Mouse (Mus musculus): ENCODE measurements around the gene 1810049J17Rik. TPM values are rescaled to one million over a fixed set of nuclear protein-coding genes. Genes with fewer than 3 reads are reported as not detected.
A peak's percentile ranks its signal among the peaks of the same experiment; 100 is the strongest.

The 1810049J17Rik gene
- polyA plus RNA-seq, 1 experiment from 2014 or later: 1.1 TPM

DNA sequence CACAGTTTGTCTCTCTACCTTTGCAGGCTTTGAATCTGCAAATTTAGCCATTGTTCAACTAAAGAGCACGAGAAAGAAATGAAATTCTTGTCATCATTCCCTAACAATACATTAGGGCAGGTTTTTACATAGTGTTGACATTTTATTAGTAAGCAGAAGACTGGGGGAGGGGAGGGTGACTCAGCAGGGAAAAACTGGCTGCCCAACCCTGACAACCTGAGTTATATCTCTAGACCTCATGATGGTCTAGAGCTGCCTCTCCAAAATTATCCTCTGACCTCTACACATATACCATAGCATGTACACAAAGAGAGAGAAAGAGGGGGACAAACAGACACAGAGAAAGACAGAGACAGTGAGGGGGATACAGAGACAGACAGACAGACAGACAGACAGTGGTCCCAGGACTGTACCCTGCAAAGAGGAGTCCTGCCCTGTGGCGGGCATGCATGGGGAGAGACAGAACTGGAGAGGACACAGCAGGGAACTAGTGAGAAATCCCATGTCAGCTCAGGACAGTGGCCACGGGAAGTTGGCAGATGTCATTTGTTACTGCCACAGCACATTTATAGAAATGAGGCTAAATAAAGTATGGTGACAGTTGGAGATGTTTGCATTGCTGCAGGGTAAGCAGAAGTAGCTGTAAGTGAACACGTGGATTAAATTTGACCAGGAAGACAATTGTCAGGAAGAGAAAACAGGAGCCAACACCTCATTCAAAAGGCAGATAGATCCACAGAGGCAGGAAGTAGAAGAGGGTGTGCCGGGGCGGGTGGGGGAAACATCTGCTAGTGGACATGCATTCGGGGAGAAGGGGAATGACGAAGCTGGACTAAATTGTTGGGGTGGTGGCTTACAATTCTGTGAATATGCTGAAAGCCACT lies 15.3 kb downstream of the 1810049J17Rik start:
- Histone ChIP-seq H3K27ac (ENCODE audit: low read depth, low read length) (no peak overlapping the region), H3K9ac (ENCODE audit: low read depth, low read length) (no peak overlapping the region), H3K9me3 (ENCODE audit: control insufficient read depth, low read length) (no peaks in the 10 kb centered on the region), H3K4me2 (ENCODE audit: low read length) (no peak overlapping the region), H3K4me1 (ENCODE audit: control insufficient read depth, insufficient read depth, low read depth, low read length) (no peaks in the 10 kb centered on the region), H3K4me3 (ENCODE audit: low read length) (no peak overlapping the region), H3K36me3 (ENCODE audit: control insufficient read depth, insufficient read depth, low read length) (no peaks in the 10 kb centered on the region), H3K27me3 (replicated peaks; ENCODE audit: control insufficient read depth, insufficient read depth, low read length) (no peaks in the 10 kb centered on the region)
- 63% methylated on average over 8 of the region's 8 CpGs for WGBS
- ATAC-seq: no peak

DNA sequence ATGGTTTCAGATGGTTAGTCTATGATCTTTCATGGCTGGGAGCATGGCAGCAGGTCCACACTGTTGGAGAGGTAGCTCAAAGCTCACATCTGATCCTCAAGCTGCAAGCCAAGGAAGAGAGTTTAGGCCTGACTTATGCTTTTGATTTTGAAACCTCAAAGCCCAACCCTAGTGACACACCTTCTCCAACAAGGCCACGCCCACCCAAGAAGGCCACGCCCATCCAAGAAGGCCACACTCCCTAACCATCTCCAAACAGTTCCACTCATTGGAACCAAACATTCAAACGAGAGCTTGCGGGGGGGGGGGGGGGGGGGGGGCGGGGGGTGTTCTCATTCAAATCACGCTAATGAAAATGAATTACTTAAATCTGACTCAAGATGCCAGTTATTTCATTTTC lies 19.9 kb downstream of the 1810049J17Rik start:
- Histone ChIP-seq H3K9ac (ENCODE audit: low read depth, low read length) (no peak overlapping the region), H3K4me3 (ENCODE audit: low read length) (no peak overlapping the region), H3K9me3 (ENCODE audit: control insufficient read depth, low read length) (no peaks in the 10 kb centered on the region), H3K36me3 (ENCODE audit: control insufficient read depth, insufficient read depth, low read length) (no peaks in the 10 kb centered on the region), H3K4me1 (ENCODE audit: control insufficient read depth, insufficient read depth, low read depth, low read length) (no peaks in the 10 kb centered on the region), H3K27me3 (replicated peaks; ENCODE audit: control insufficient read depth, insufficient read depth, low read length) (no peaks in the 10 kb centered on the region), H3K4me2 (ENCODE audit: low read length) (no peak overlapping the region), H3K27ac (ENCODE audit: low read depth, low read length) (no peak overlapping the region)
- no peak for ATAC-seq
- 85% methylated on average over 4 of the region's 6 CpGs for WGBS

DNA sequence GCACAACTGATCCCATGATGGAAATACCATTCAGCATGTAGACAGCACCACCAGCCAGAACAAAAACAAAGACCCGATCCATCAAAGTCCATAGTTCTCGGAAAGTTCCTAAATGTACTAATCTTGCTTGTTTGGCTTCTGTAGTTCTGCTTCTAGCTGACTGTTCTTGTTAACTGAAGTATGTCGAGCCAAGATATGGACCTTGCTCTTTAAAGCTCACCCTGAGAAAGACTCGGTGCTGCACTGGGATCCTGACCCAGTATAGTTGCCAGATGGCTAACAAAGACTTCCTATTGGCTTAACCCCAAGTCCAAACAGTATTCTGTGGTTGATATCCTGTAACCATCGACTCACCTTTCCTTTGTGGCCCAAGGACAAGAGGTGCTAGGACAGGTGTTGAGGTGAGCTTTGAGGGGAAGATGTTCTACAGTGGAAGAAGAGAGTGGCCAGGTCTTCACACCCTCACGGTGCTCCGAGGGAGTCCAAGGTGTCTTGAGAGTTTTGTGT lies 23.4 kb downstream of the 1810049J17Rik start:
- no peaks in the 10 kb centered on the region for H3K36me3 ChIP-seq (ENCODE audit: control insufficient read depth, insufficient read depth, low read length)
- H3K9me3 ChIP-seq (ENCODE audit: control insufficient read depth, low read length): no peaks in the 10 kb centered on the region
- 90% methylated on average over 7 of the region's 7 CpGs for WGBS
- no peak overlapping the region for H3K4me3 ChIP-seq (ENCODE audit: low read length)
- H3K27ac ChIP-seq (ENCODE audit: low read depth, low read length): no peak overlapping the region
- H3K4me2 ChIP-seq (ENCODE audit: low read length): no peak overlapping the region
- ATAC-seq: no peak
- H3K4me1 ChIP-seq (ENCODE audit: control insufficient read depth, insufficient read depth, low read depth, low read length): no peaks in the 10 kb centered on the region
- H3K9ac ChIP-seq (ENCODE audit: low read depth, low read length): no peak overlapping the region
- H3K27me3 ChIP-seq (replicated peaks; ENCODE audit: control insufficient read depth, insufficient read depth, low read length): no peaks in the 10 kb centered on the region

DNA sequence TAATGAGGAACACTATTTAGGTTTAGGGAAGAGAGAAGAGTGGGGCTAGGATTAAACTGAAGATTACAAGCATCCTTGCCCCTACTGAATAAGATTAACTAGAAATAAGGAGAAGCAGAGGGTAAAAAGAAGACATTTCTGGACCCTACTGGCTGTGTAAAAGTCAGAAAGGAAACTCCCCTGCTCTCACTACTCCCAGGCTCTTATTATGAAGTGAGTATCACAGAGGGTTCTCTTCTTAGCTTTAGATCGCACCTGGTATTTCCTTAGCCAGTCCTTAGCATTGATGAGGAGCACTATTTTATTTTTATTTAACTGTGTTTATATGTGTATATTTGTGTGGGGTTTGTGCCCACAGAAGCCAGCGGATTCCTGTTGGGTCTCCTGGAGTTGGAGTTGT lies 25.5 kb downstream of the 1810049J17Rik start:
- H3K36me3 ChIP-seq (ENCODE audit: control insufficient read depth, insufficient read depth, low read length): no peaks in the 10 kb centered on the region
- H3K4me2 ChIP-seq (ENCODE audit: low read length): no peak overlapping the region
- ATAC-seq: no peak
- no peaks in the 10 kb centered on the region for H3K9me3 ChIP-seq (ENCODE audit: control insufficient read depth, low read length)
- H3K4me1 ChIP-seq (ENCODE audit: control insufficient read depth, insufficient read depth, low read depth, low read length): no peaks in the 10 kb centered on the region
- H3K27me3 ChIP-seq (replicated peaks; ENCODE audit: control insufficient read depth, insufficient read depth, low read length): no peaks in the 10 kb centered on the region
- H3K9ac ChIP-seq (ENCODE audit: low read depth, low read length): no peak overlapping the region
- 75% methylated on average over 2 of the region's 2 CpGs for WGBS
- H3K4me3 ChIP-seq (ENCODE audit: low read length): no peak overlapping the region
- H3K27ac ChIP-seq (ENCODE audit: low read depth, low read length): no peak overlapping the region

DNA sequence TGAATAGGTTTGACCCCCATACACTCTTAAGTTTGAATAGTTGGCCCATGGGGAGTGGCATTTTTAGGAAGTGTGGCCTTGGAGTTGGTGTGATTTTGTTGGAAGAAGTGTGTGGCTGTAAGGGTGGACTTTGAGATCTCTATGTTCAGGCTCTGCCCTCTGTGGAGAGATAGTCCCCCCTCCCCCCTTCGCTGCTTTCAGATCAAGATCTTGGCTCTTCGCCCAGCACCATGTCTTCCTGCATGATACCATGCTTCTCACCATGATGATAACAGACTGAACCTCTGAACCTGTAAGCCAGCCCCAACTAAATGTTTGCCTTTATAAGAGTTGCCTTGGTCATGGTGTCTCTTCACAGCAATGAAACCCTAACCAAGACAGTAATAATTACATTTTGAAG lies 29.9 kb downstream of the 1810049J17Rik start:
- H3K27me3 ChIP-seq (replicated peaks; ENCODE audit: control insufficient read depth, insufficient read depth, low read length): no peaks in the 10 kb centered on the region
- no peak overlapping the region for H3K27ac ChIP-seq (ENCODE audit: low read depth, low read length)
- no peaks in the 10 kb centered on the region for H3K36me3 ChIP-seq (ENCODE audit: control insufficient read depth, insufficient read depth, low read length)
- no peak for ATAC-seq
- no peaks in the 10 kb centered on the region for H3K4me1 ChIP-seq (ENCODE audit: control insufficient read depth, insufficient read depth, low read depth, low read length)
- H3K9ac ChIP-seq (ENCODE audit: low read depth, low read length): no peak overlapping the region
- 97% methylated on average over 2 of the region's 2 CpGs for WGBS
- no peaks in the 10 kb centered on the region for H3K9me3 ChIP-seq (ENCODE audit: control insufficient read depth, low read length)
- no peak overlapping the region for H3K4me2 ChIP-seq (ENCODE audit: low read length)
- no peak overlapping the region for H3K4me3 ChIP-seq (ENCODE audit: low read length)

DNA sequence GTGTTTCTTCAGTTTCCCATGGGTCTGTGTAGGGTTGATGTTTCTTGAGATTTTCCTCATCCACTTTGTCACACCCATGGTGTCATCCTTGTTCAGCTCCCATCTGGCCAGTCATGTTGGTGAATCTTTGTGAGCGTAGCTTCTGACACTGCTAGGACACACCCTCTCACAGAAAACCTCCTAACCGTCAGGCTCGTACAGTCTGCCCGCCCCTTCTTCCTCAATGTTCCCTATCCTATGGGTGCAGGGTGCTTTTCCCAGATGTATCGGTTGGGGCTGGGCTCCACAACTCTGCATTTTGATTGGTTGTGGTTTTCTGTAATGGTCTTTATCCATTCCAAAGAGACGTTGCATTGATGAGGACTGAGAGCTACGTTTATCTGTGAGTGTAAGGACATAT lies 31.4 kb downstream of the 1810049J17Rik start:
- no peaks in the 10 kb centered on the region for H3K9me3 ChIP-seq (ENCODE audit: control insufficient read depth, low read length)
- no peaks in the 10 kb centered on the region for H3K27me3 ChIP-seq (replicated peaks; ENCODE audit: control insufficient read depth, insufficient read depth, low read length)
- H3K27ac ChIP-seq (ENCODE audit: low read depth, low read length): no peak overlapping the region
- no peak overlapping the region for H3K9ac ChIP-seq (ENCODE audit: low read depth, low read length)
- WGBS: 84% methylated on average over 7 of the region's 7 CpGs
- ATAC-seq: no peak
- no peak overlapping the region for H3K4me3 ChIP-seq (ENCODE audit: low read length)
- no peak overlapping the region for H3K4me2 ChIP-seq (ENCODE audit: low read length)
- H3K36me3 ChIP-seq (ENCODE audit: control insufficient read depth, insufficient read depth, low read length): no peaks in the 10 kb centered on the region
- H3K4me1 ChIP-seq (ENCODE audit: control insufficient read depth, insufficient read depth, low read depth, low read length): no peaks in the 10 kb centered on the region

DNA sequence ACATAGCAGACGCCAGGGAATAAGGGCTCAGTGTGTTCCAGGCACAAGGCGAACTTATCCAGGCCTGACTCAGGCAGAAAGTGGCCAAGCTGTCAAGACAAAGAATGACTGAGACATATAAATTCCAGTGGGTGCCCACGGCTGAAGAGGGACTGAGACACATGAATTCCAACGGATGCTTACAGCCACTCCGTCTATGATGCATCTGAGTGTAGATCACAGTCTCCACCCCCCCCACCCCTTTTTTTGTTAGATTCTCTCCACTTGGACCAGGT lies 36.2 kb downstream of the 1810049J17Rik start:
- 78% methylated on average over 5 of the region's 5 CpGs for WGBS
- no peaks in the 10 kb centered on the region for H3K27me3 ChIP-seq (replicated peaks; ENCODE audit: control insufficient read depth, insufficient read depth, low read length)

DNA sequence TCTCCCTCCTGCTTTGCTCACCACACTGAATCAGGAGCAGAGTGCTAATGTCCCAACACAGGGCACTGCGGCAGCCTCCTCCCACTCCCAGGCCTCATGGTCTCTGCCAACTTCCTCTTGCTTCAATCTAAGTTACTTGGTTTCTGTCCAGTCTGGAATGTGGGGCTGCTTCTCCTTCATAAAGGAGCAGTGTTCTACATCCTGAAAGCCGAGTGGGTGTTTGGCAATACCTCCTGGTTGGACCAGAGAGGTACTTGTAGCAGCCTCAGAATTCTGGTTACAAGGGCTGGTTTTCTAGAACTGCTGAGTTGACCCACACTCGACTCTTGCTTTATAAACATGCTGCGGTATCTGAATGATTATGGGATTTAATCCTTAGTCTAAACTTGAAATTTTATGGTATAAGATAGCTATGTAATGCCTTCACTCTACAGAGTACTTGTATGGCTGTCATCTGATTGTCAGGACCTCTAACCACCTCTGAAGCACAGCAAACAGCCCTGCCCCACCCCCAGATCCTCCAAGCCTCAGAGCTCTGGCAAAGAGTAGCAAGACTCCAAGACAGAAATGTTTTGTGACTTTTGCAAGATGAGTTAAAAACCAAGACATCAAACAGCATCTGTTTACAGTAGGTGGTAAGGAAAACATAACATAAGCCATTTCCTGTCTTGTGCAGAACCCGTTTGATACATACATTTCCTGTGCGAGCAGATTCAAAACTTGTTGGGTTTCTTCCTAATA lies 36.7 kb downstream of the 1810049J17Rik start:
- H3K27ac ChIP-seq (ENCODE audit: low read depth, low read length): no peak overlapping the region
- ATAC-seq: peak; percentile 85
- 79% methylated on average over 6 of the region's 6 CpGs for WGBS

More for the DNA sequence above, 36.2 kb downstream of the 1810049J17Rik start:
- Histone ChIP-seq H3K4me1 (ENCODE audit: control insufficient read depth, insufficient read depth, low read depth, low read length) (no peaks in the 10 kb centered on the region), H3K4me2 (ENCODE audit: low read length) (no peak overlapping the region), H3K27ac (ENCODE audit: low read depth, low read length) (no peak overlapping the region), H3K9me3 (ENCODE audit: control insufficient read depth, low read length) (no peaks in the 10 kb centered on the region), H3K36me3 (ENCODE audit: control insufficient read depth, insufficient read depth, low read length) (no peaks in the 10 kb centered on the region), H3K9ac (ENCODE audit: low read depth, low read length) (no peak overlapping the region), H3K4me3 (ENCODE audit: low read length) (no peak overlapping the region)
- no peak for ATAC-seq

DNA sequence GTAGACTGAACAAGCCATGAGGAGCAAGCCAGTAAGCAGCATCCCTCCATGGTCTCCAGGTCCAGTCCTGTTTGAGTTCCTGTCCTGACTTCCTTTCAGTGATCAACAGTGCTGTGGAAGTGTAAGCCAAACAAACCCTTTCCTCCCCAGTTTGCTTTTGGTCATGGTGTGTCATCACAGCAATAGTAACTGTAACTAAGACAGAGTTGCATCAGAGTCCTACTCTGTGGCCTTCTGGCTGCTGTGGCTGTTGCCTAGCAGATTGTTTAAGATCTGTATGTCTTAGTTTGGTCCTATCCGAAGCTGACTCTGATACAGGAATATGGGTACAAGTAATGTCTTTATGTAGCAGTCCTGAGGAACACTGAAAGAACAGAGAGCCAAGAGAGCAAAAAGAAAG lies 41.9 kb downstream of the 1810049J17Rik start:
- Histone ChIP-seq H3K36me3 (ENCODE audit: control insufficient read depth, insufficient read depth, low read length) (no peaks in the 10 kb centered on the region), H3K27ac (ENCODE audit: low read depth, low read length) (no peak overlapping the region), H3K4me1 (ENCODE audit: control insufficient read depth, insufficient read depth, low read depth, low read length) (no peaks in the 10 kb centered on the region), H3K4me2 (ENCODE audit: low read length) (no peak overlapping the region), H3K27me3 (replicated peaks; ENCODE audit: control insufficient read depth, insufficient read depth, low read length) (no peaks in the 10 kb centered on the region), H3K4me3 (ENCODE audit: low read length) (no peak overlapping the region), H3K9me3 (ENCODE audit: control insufficient read depth, low read length) (no peaks in the 10 kb centered on the region), H3K9ac (ENCODE audit: low read depth, low read length) (no peak overlapping the region)
- no peak for ATAC-seq
- 95% methylated on average over 1 of the region's 1 CpGs for WGBS

More for the DNA sequence above, 36.7 kb downstream of the 1810049J17Rik start:
- H3K36me3 ChIP-seq (ENCODE audit: control insufficient read depth, insufficient read depth, low read length): no peaks in the 10 kb centered on the region
- no peak overlapping the region for H3K4me3 ChIP-seq (ENCODE audit: low read length)
- no peaks in the 10 kb centered on the region for H3K27me3 ChIP-seq (replicated peaks; ENCODE audit: control insufficient read depth, insufficient read depth, low read length)
- H3K4me1 ChIP-seq (ENCODE audit: control insufficient read depth, insufficient read depth, low read depth, low read length): no peaks in the 10 kb centered on the region
- no peak overlapping the region for H3K4me2 ChIP-seq (ENCODE audit: low read length)
- H3K9me3 ChIP-seq (ENCODE audit: control insufficient read depth, low read length): no peaks in the 10 kb centered on the region
- no peak overlapping the region for H3K9ac ChIP-seq (ENCODE audit: low read depth, low read length)

Data from hindbrain, embryonic 16.5 days (tissue).